Mouse (Mus musculus) urinary bladder, adult 2 months (tissue): Measurements from ENCODE around the gene Prkn. TPM values are rescaled to one million over a fixed set of nuclear protein-coding genes. Genes with fewer than 3 reads are reported as not detected.

ENCODE experiments used
- DNase-seq: peaks from one replicate; pipeline ENCODE4 v3.0.0; 2022; ENCODE audit warnings: low spot score
- polyA plus RNA-seq: library from polyadenylated mRNA; depleted of rRNA; stranded (reverse); fragments of >200 nt; gene quantifications from 2 replicates; pipeline ENCODE4 v1.2.3, GENCODE M21; 2012

Gene Prkn
- polyA plus RNA-seq, 1 experiment = 7.3 TPM

- no peak for DNase-seq
Measured at GRCm38 (mm10) chr17:11644016-11644415, 803.8 kb downstream of the Prkn start.

GRCm38 (mm10) chr17:11644873-11645464 is 804.8 kb downstream of the Prkn start:
- DNase-seq = no peak

GRCm38 (mm10) chr17:11656397-11656796 is 816.2 kb downstream of the Prkn start:
- no peak for DNase-seq

- DNase-seq = no peak
Measured at GRCm38 (mm10) chr17:11656878-11657277, 816.7 kb downstream of the Prkn start.

- no peak for DNase-seq
Measured at GRCm38 (mm10) chr17:11661898-11662297, 821.7 kb downstream of the Prkn start.

- DNase-seq = no peak
Measured at GRCm38 (mm10) chr17:11663437-11663836, 823.3 kb downstream of the Prkn start.

GRCm38 (mm10) chr17:11664610-11665345 is 824.6 kb downstream of the Prkn start:
- no peak for DNase-seq

- DNase-seq = no peak
Measured at GRCm38 (mm10) chr17:11679716-11680115, 839.5 kb downstream of the Prkn start.

GRCm38 (mm10) chr17:11680456-11680855 is 840.3 kb downstream of the Prkn start:
- DNase-seq = no peak

- DNase-seq = no peak
Measured at GRCm38 (mm10) chr17:11681825-11682372, 841.7 kb downstream of the Prkn start.

GRCm38 (mm10) chr17:11705005-11705404 is 864.8 kb downstream of the Prkn start:
- DNase-seq = no peak

GRCm38 (mm10) chr17:11705761-11706160 is 865.6 kb downstream of the Prkn start:
- no peak for DNase-seq

GRCm38 (mm10) chr17:11712066-11712465 is 871.9 kb downstream of the Prkn start:
- DNase-seq = no peak

- DNase-seq = no peak
Measured at GRCm38 (mm10) chr17:11719801-11720200, 879.6 kb downstream of the Prkn start.

GRCm38 (mm10) chr17:11721906-11722305 is 881.7 kb downstream of the Prkn start:
- no peak for DNase-seq

GRCm38 (mm10) chr17:11722478-11722877 is 882.3 kb downstream of the Prkn start:
- DNase-seq = no peak

- DNase-seq = no peak
Measured at GRCm38 (mm10) chr17:11724135-11724534, 884.0 kb downstream of the Prkn start.

- no peak for DNase-seq
Measured at GRCm38 (mm10) chr17:11727101-11727500, 886.9 kb downstream of the Prkn start.

- DNase-seq = no peak
Measured at GRCm38 (mm10) chr17:11728294-11728693, 888.1 kb downstream of the Prkn start.

- DNase-seq = no peak
Measured at GRCm38 (mm10) chr17:11730656-11731594, 890.7 kb downstream of the Prkn start.

GRCm38 (mm10) chr17:11735158-11735877 is 895.1 kb downstream of the Prkn start:
- no peak for DNase-seq
